Mouse (Mus musculus) heart, adult 2 months (tissue): Measurements from ENCODE around the gene Aifm3. TPM values are rescaled to one million over a fixed set of nuclear protein-coding genes. Genes with fewer than 3 reads are reported as not detected.

Source experiments
- DNase-seq, 2 experiments: peaks; one replicate each; pipeline ENCODE4 v3.0.0; 2021
- H3K27ac ChIP-seq: fragments of 200-600 bp; 2 replicates; pipeline ENCODE4 v1.8.1; 2022
- H3K27me3 ChIP-seq: fragments of 200-500 bp; 2 replicates; pipeline ENCODE4 v1.6.1; 2012; ENCODE audit warnings: mild to moderate bottlenecking, low read length, inconsistent platforms, mixed read lengths; ENCODE audit not compliant: control insufficient read depth, insufficient read depth
- H3K36me3 ChIP-seq: fragments of 200-500 bp; 2 replicates; pipeline ENCODE4 v1.6.1; 2012; ENCODE audit warnings: low read length, inconsistent platforms; ENCODE audit not compliant: control insufficient read depth, insufficient read depth
- H3K4me1 ChIP-seq: fragments of 200-500 bp; 2 replicates; pipeline ENCODE4 v1.6.1; 2011; ENCODE audit warnings: low read length; ENCODE audit not compliant: control insufficient read depth, insufficient read depth
- H3K4me3 ChIP-seq: fragments of 200-600 bp; 2 replicates; pipeline ENCODE4 v1.8.1; 2022
- H3K79me2 ChIP-seq: fragments of 200-500 bp; replicated peaks from 2 replicates; pipeline ENCODE4 v1.6.1; 2012; ENCODE audit warnings: mild to moderate bottlenecking, inconsistent platforms, low read length, moderate library complexity, mixed read lengths; ENCODE audit not compliant: control insufficient read depth, insufficient read depth
- H3K9ac ChIP-seq: fragments of 200-500 bp; 2 replicates; pipeline ENCODE4 v1.6.1; 2012; ENCODE audit warnings: low read depth, mild to moderate bottlenecking, control low read depth, inconsistent platforms, low read length, mixed read lengths
- CTCF ChIP-seq: fragments of 200-600 bp; IDR thresholded peaks from 2 replicates; pipeline ENCODE4 v1.8.1; 2022; ENCODE audit warnings: antibody characterized with exemption, mild to moderate bottlenecking, moderate library complexity
- EP300 ChIP-seq: fragments of 200-500 bp; IDR thresholded peaks from 2 replicates; pipeline ENCODE4 v1.6.1; 2011; ENCODE audit warnings: low read depth, low read length, control low read depth; ENCODE audit not compliant: insufficient read depth
- POLR2A ChIP-seq: fragments of 200-500 bp; IDR thresholded peaks from 2 replicates; pipeline ENCODE4 v1.6.1; 2011; ENCODE audit warnings: mild to moderate bottlenecking, low read depth, low read length, control low read depth; ENCODE audit not compliant: insufficient read depth
- WGBS: fragments of 180-500 bp; shearing (Covaris S2); methylation state at CpG from one replicate; pipeline ENCODE4 v1.1.7; 2018; 5-methylcytosine and 5-hydroxymethylcytosine counted together
- intact Hi-C: fragments of 180-260 bp; cut with DNase I; formaldehyde crosslinking; loops from one replicate; pipeline ENCODE4 v1.15.1; 2025
- polyA plus RNA-seq: library from polyadenylated mRNA; depleted of rRNA; stranded (reverse); fragments of >200 nt; gene quantifications from 2 replicates; pipeline ENCODE4 v1.2.3, GENCODE M21; 2012
- total RNA-seq, 2 experiments: library from RNA; stranded (reverse); gene quantifications; 2 replicates each; pipeline ENCODE4 v1.2.3; 2021

Gene Aifm3
- total and polyA plus RNA-seq, 3 experiments = 0.08 to 0.14 TPM; not detected in 1

DNA sequence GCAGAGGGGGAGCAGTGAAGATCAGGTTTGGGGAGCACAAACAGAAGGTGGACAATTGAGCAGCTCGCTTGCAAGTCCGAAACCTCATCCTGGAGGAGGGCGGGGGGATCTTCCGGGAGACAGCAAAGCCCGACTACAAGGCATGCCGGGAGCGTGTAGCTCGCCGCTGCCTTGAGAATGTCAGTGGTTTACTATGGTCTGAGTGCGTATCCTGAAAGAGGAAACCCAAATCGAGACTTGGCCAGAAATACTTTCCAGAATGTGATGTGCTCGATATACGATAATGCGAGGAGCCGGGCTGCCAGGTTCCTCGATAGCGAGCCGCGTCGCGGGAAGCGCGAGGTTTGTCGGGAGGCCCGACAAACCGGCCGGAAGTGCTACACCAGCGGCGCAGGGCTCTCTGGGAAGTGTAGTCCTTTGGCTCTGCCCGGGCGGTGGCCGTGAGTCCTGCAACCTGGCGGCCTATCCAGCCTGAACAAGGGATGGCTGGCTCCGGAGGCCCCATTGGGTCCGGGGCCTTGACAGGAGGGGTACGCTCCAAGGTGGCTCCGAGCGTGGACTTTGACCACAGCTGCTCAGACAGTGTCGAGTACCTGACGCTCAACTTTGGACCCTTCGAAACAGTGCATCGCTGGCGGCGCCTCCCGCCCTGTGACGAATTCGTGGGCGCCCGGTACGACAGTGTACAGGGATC is 19.3 kb downstream of the Aifm3 start, which contains the start of gene Lztr1:
TSS of gene Lztr1 (plus strand) at position 143 of the 694 bp plus-strand sequence.
- H3K4me3 ChIP-seq = peak within 1 kb of the TSS; percentile 80
- peak within 1 kb of the TSS; percentile 76 for H3K9ac ChIP-seq
- H3K27me3 ChIP-seq = no peaks in the 10 kb centered on the region
- H3K36me3 ChIP-seq = no peaks in the 10 kb centered on the region
- peak; percentile 93 for DNase-seq
- WGBS = under 1% methylated on average over 50 of the region's 50 CpGs
- no peaks in the 10 kb centered on the region for H3K79me2 ChIP-seq
- peak; percentile 87 for TF ChIP-seq POLR2A
- TF ChIP-seq EP300 = no peak
- peak; percentile 44 for TF ChIP-seq CTCF
- H3K4me1 ChIP-seq = peaks cover 3% of the 10 kb centered on the region
- H3K27ac ChIP-seq = peak within 1 kb of the TSS; percentile 95
- intact Hi-C loops = loop anchor here (1.0 to 2.0 kb wide), 2 partner anchors 23 to 56 kb away; partner anchors contain the start of gene Thap7

DNA sequence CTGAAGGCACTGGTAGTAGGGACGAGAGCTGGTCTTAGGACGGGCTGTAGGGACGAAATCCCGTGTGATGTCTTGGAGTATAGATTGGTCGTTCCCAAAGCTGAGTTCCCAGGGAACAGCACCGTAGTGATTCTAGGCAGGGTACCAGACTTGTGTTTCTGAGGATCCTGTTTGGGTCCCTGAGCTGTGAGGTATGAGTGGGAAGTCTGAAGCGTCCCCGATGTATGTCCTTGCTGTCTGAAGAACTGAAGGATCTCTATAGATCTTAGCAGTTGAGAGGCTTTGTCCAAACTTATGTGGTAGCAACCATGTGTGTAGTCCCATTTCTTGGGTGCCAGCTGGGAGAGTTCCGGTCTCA is 19.8 kb downstream of the Aifm3 start:
- Histone ChIP-seq H3K4me1 (peaks cover 3% of the 10 kb centered on the region), H3K4me3 (peak overlapping the region; percentile 80), H3K79me2 (no peaks in the 10 kb centered on the region), H3K9ac (peak overlapping the region; percentile 76), H3K36me3 (no peaks in the 10 kb centered on the region), H3K27ac (peak overlapping the region; percentile 95), H3K27me3 (no peaks in the 10 kb centered on the region)
- DNase-seq = no peak
- intact Hi-C loops = loop anchor here (2.0 kb wide), 1 partner anchor 56 kb away; no protein-coding TSS in a partner anchor
- no peak for TF ChIP-seq POLR2A
- no peak for TF ChIP-seq EP300
- TF ChIP-seq CTCF = no peak
- 7% methylated on average over 9 of the region's 9 CpGs for WGBS

DNA sequence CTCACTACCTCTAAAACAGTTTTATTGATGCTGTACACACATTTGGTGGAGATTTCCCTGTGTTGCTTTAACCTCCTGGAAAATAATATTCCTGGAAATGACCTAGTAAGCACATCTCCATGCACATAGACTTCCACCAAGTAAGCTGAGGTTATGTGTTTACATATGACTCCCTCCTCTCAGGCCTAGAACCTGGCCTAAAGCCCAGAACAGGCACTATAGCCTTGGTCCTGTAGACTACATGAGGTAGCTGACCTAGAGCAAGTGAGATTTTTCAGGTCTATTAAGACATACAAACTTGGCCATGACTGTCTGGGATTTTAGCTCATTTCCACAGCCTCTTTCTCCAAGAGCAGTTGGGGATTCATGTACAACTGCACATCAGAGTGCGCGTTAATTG is 20.7 kb downstream of the Aifm3 start:
- TF ChIP-seq POLR2A (no peak), EP300 (no peak)
- H3K79me2 ChIP-seq = no peaks in the 10 kb centered on the region
- H3K4me1 ChIP-seq = peaks cover 3% of the 10 kb centered on the region
- 100% methylated on average over 2 of the region's 2 CpGs for WGBS
- H3K27ac ChIP-seq = no peak overlapping the region
- no peaks in the 10 kb centered on the region for H3K27me3 ChIP-seq
- no peak overlapping the region for H3K9ac ChIP-seq
- DNase-seq = no peak
- intact Hi-C loops = no loop called here
- no peak overlapping the region for H3K4me3 ChIP-seq
- no peaks in the 10 kb centered on the region for H3K36me3 ChIP-seq

DNA sequence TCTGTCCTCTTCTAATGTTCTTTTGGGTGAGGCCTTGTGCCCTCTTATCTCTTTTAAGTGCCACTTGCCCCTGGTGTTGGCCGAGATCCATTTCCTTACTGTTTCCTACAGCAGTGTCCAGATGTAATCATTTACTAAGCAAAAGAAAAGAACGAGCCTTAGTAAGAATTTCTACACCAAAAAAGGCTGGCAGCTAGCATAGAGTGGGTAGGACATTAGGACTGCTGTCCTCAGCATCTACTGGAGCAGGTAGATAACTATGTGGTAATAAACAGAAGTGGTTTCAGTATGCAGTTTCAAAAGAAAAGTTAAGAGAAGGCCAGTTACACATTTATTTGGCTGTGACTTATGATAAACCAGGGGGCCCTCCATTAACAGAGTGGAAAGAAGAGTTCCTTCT is 21.3 kb downstream of the Aifm3 start:
- H3K4me3 ChIP-seq = no peak overlapping the region
- TF ChIP-seq POLR2A (no peak), EP300 (no peak), CTCF (no peak)
- peaks cover 3% of the 10 kb centered on the region for H3K4me1 ChIP-seq
- intact Hi-C loops = no loop called here
- H3K27ac ChIP-seq = no peak overlapping the region
- H3K36me3 ChIP-seq = no peaks in the 10 kb centered on the region
- DNase-seq = no peak
- 46% methylated on average over 2 of the region's 2 CpGs for WGBS
- no peak overlapping the region for H3K9ac ChIP-seq
- no peaks in the 10 kb centered on the region for H3K27me3 ChIP-seq
- no peaks in the 10 kb centered on the region for H3K79me2 ChIP-seq

DNA sequence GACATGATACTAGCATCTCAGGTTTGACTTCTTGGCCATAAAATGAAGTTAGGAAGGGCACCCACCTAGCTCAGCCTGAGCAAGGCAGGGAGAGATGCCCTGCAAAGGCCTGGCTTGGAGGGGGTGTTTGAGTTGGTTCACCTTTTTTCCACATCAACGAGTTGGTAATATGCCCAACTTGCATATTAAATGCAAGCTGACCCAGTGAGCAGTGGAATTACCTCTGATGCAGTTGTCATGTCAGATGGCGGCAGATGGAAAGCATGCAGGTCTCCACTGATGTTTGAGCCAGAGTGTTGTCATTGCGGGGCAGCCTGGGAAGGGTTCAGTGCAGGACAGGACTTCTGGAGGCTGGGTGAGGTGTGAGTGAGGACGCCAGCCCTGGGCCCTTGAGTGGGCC is 22.0 kb downstream of the Aifm3 start:
- H3K36me3 ChIP-seq = no peaks in the 10 kb centered on the region
- intact Hi-C loops = no loop called here
- H3K27me3 ChIP-seq = no peaks in the 10 kb centered on the region
- DNase-seq = no peak
- 93% methylated on average over 4 of the region's 4 CpGs for WGBS
- H3K27ac ChIP-seq = no peak overlapping the region
- peaks cover 3% of the 10 kb centered on the region for H3K4me1 ChIP-seq
- H3K79me2 ChIP-seq = no peaks in the 10 kb centered on the region
- TF ChIP-seq POLR2A (no peak), EP300 (no peak), CTCF (no peak)
- H3K9ac ChIP-seq = no peak overlapping the region
- no peak overlapping the region for H3K4me3 ChIP-seq

DNA sequence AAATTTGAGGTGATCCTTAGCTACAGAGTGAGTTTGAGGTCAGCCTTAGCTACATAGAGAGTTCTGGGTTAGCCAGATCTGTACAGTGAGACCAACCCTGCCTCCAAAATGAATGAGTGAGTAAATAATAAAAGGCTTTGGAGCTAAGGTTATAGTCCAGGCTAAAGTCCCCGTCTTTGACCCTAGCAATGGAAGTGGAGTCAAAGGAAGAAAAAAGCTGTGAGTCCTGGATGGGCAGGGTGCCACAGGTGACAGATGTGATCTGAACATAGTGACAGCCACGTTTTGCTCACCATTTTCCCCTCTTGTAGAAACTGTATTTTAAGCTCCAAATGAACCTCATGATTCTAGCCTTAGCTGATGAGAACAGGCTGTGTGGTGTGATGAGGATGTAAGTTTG is 29.5 kb downstream of the Aifm3 start:
- TF ChIP-seq EP300 (no peak), CTCF (no peak), POLR2A (no peak)
- no peak overlapping the region for H3K4me3 ChIP-seq
- H3K79me2 ChIP-seq = no peaks in the 10 kb centered on the region
- intact Hi-C loops = no loop called here
- no peaks in the 10 kb centered on the region for H3K27me3 ChIP-seq
- H3K36me3 ChIP-seq = no peaks in the 10 kb centered on the region
- DNase-seq = no peak
- H3K4me1 ChIP-seq = no peaks in the 10 kb centered on the region
- 81% methylated on average over 2 of the region's 2 CpGs for WGBS
- H3K9ac ChIP-seq = no peak overlapping the region
- no peak overlapping the region for H3K27ac ChIP-seq

DNA sequence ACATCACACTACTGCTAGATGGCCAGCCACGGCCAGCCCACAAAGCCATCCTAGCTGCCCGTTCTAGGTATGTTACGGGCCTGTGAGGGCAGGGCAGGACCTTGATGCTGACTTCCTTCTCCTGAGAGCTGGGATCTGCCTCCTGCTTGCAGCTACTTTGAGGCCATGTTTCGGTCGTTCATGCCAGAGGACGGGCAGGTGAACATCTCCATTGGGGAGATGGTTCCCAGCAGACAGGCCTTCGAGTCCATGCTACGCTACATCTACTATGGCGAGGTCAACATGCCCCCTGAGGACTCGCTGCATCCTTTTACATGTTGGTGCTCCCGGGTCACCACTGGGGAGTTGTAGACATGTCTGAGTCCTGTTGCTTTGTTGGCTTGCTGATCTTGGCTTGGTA is 34.7 kb downstream of the Aifm3 start:
- H3K27me3 ChIP-seq = no peaks in the 10 kb centered on the region
- H3K4me1 ChIP-seq = no peaks in the 10 kb centered on the region
- intact Hi-C loops = no loop called here
- H3K79me2 ChIP-seq = no peaks in the 10 kb centered on the region
- H3K36me3 ChIP-seq = no peaks in the 10 kb centered on the region
- 93% methylated on average over 11 of the region's 11 CpGs for WGBS
- H3K27ac ChIP-seq = no peak overlapping the region
- H3K9ac ChIP-seq = no peak overlapping the region
- no peak for TF ChIP-seq POLR2A
- TF ChIP-seq CTCF = no peak
- TF ChIP-seq EP300 = no peak
- no peak overlapping the region for H3K4me3 ChIP-seq
- no peak for DNase-seq
